Mouse (Mus musculus) kidney, postnatal 4 days (tissue): Measurements from ENCODE around the gene Apbb2.
"Not testable (repeated sequence)": the region's sequence is repeated elsewhere in the genome, so short reads cannot be mapped to it uniquely, and the experiment has no call there.

ENCODE experiments used
- DNase-seq, 2 experiments: peaks; one replicate each; pipeline ENCODE4 v3.0.0; 2021; ENCODE audit warnings: mixed read lengths in 2 of 2

Apbb2 gene

DNA sequence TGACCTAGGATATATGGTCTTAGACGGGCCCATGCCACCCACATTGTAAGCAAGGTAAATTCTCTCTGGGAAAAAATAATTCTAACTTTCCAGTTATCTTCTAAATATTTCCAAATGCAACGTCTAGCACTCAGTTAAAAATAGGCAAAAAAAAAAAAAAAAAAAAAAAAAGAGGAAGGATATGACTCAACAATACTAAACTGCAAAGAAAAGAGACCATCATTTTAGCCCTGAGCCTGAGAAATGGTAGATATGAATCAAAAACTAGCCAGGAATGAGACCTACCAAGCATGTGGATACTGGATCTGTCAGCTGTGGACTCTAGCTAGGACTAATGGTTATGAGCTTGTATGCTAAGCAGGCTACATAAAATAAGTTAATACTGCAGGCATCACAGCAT lies 338.9 kb downstream of the Apbb2 start:
- no peak for DNase-seq

- no peak for DNase-seq
Measured at GRCm38 (mm10) chr5:66274417-66274816, 344.2 kb downstream of the Apbb2 start.

DNA sequence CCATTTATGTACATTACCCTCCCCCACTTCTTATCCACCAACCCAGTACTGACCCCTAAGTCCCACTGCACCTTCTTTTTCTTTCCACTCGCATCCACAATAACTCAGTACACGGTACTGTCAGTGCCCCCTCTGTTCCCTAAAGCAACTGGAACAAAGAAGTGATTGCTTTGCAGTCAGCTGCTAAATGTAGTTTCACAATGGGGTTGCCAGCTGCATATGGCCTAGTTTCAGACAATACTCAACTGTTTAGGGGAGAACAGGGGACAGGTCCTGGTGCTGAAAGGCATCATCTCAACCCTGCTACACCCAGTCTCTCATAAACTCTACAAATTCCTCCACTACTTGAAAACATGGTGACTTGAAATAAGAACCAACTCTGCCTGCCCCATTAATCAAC lies 347.4 kb downstream of the Apbb2 start:
- DNase-seq: no peak

GRCm38 (mm10) chr5:66269616-66270015 lies 349.0 kb downstream of the Apbb2 start:
- DNase-seq: peak; percentile 27 to 40

DNA sequence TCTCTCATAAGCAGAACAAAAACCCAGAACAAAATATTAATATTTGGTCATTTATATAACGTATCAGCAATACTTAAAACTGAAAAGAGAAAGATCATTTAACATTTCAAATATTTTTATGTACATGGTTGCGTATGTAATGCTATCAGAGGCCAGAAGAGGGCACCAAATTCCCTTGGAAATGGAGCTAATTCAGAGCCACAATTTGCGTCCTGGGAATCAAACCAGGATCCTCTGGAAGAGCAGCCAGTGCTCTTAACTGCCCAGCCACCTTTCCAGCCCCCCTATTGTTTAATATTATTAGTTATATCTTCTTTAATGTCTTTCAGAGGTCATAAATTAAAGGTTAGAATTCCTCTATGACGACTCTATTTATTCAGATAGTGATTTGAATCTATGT lies 355.2 kb downstream of the Apbb2 start:
- peak; percentile 56 to 59 for DNase-seq

GRCm38 (mm10) chr5:66262475-66262874 lies 356.1 kb downstream of the Apbb2 start:
- no peak for DNase-seq

DNA sequence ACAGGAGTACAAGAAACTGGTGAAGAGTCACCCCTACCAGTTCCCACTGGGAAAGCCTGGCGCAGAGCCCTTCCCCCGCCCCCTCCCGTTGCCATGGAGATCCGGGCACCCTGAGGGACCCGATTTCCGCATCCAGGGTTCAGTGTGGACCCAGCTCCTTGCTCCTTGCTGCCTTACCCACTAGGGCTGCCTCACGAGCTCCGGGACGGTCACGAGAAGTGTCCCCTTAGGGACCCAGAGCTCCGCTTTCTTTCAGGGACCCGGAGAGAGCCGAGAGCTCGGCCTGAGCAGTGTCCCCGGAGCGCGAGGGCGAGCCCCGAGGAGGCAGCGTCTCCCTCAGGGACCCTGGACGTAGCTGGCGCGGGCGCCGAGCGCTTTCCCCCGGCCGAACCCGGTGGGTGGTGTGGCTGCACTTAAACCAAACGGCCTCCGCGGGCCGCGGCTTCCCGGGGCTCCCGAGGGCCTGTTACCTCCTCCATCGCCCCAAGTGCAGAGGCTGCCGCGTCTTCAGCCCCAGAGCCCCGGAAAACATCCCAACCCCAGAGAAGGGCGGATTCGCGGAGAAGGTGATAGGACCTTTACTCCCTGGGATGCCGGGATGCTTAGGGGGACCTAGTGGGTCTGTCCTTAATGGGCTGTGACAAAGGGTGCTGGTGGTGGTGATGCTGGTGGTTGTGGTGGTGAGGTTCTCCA lies 358.7 kb downstream of the Apbb2 start, which contains the start of gene Nsun7:
Gene Nsun7, plus strand, starts transcription at position 142 of the 693 bp plus-strand sequence.
- DNase-seq: peak; percentile 87 to 90

DNA sequence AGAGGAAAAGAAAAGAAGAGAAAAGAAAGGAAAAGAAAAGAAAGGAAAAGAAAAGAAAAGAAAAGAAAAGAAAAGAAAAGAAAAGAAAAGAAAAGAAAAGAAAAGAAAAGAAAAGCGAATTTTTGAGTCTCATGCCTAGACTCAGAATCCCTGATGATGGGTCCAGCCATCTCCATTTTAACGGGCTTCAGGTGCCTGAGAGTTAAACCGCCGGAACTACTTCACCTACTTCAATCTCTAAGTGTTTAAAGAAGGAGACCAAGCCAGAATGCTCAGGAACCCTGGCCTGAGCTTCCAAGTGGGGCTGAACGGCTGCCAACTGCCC lies 359.2 kb downstream of the Apbb2 start:
- DNase-seq: not testable (repeated sequence)

GRCm38 (mm10) chr5:66259000-66259399 lies 359.6 kb downstream of the Apbb2 start:
- DNase-seq: no peak

GRCm38 (mm10) chr5:66255044-66255443 lies 363.5 kb downstream of the Apbb2 start:
- no peak for DNase-seq

GRCm38 (mm10) chr5:66253219-66253618 lies 365.4 kb downstream of the Apbb2 start:
- DNase-seq: no peak
